Mouse (Mus musculus) olfactory bulb, adult 2 months (tissue): Measurements from ENCODE around the gene Cmpk2.

Experiments used
- CTCF ChIP-seq: fragments of 200-500 bp; IDR thresholded peaks from 2 replicates; pipeline ENCODE4 v1.5.1; 2012; ENCODE audit warnings: low read depth, mild to moderate bottlenecking, low read length, moderate library complexity; ENCODE audit not compliant: insufficient read depth
- POLR2A ChIP-seq: fragments of 200-500 bp; IDR thresholded peaks from 2 replicates; pipeline ENCODE4 v1.6.1; 2012; ENCODE audit warnings: mild to moderate bottlenecking, low read depth, low read length, moderate library complexity; ENCODE audit not compliant: insufficient read depth

GRCm38 (mm10) chr12:26478196-26479004, 9.4 kb downstream of the Cmpk2 start:
- no peak for TF ChIP-seq POLR2A
- no peak for TF ChIP-seq CTCF
